In the genomic region with DNA sequence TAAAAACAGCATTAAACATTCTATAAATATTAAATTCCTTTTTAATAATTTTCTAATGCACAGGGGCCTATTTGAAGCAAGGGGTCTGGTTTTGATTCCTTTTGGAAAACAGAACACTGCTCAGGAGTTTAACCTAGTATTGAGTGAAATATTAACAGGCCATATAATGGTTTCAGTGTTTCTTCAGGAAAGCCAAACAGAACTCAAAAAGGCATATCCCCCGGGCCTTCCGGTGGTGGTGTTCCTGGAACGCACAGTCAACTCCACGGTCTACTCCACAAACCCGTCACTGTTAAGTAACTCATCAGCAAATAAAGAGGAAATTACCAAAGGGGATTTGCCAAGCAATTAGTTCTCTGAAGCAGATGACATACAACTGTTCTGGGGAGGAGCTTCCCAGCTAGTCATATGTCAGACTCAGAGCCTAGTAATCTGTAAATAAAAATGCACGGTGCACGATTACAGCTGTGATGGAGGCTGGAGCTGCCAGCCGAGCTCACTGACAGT, we compare ENCODE assay signal across 11 mouse cellular contexts. TPM values are rescaled to one million over a fixed set of nuclear protein-coding genes. Genes with fewer than 3 reads are reported as not detected.
DNase-seq lines count a peak whose midpoint lies in the region; ATAC-seq and TF ChIP-seq lines count a peak whose summit lies in the region.
"Had no signal": no experiment of that assay in that cellular context is flagged by ENCODE, and none has a peak within 500 bp of the region (broad histone marks: within the 10 kb centered on the region; RNA-seq: fewer than 3 reads in every experiment).

No protein-coding gene starts in this region.

- H3K4me2 ChIP-seq in hindbrain, embryonic 13.5 days = no peak overlapping the region
- H3K4me2 ChIP-seq in hindbrain, embryonic 12.5 days (replicated peaks) = no peak overlapping the region
- no peak overlapping the region for H3K4me2 ChIP-seq in midbrain, embryonic 15.5 days
- H3K4me2 ChIP-seq in midbrain, embryonic 11.5 days = no peak overlapping the region
- no peak overlapping the region for H3K4me2 ChIP-seq in kidney, postnatal 0 days (ENCODE audit: low read length)
- H3K4me2 ChIP-seq in stomach, embryonic 16.5 days (ENCODE audit: low read depth, low read length) = no peak overlapping the region
- H3K4me2 ChIP-seq: midbrain, embryonic 12.5 days had no signal

- 35% methylated on average over 8 of the region's 8 CpGs for WGBS in hindbrain, embryonic 13.5 days
- WGBS in hindbrain, embryonic 12.5 days = 51% methylated on average over 8 of the region's 8 CpGs
- 61% methylated on average over 8 of the region's 8 CpGs for WGBS in midbrain, embryonic 15.5 days
- WGBS in midbrain, embryonic 11.5 days = 83% methylated on average over 8 of the region's 8 CpGs
- 17% methylated on average over 8 of the region's 8 CpGs for WGBS in kidney, postnatal 0 days
- WGBS in stomach, embryonic 16.5 days = 28% methylated on average over 8 of the region's 8 CpGs

- TF ChIP-seq CTCF in kidney, postnatal 0 days (IDR thresholded peaks at IDR 0.05; ENCODE audit: low read depth) = no peak

- no peaks in the 10 kb centered on the region for H3K36me3 ChIP-seq in hindbrain, embryonic 13.5 days
- no peaks in the 10 kb centered on the region for H3K36me3 ChIP-seq in hindbrain, embryonic 12.5 days
- H3K36me3 ChIP-seq in midbrain, embryonic 15.5 days (replicated peaks) = no peaks in the 10 kb centered on the region
- no peaks in the 10 kb centered on the region for H3K36me3 ChIP-seq in midbrain, embryonic 11.5 days (ENCODE audit: control insufficient read depth, insufficient read depth, low read length)
- H3K36me3 ChIP-seq in kidney, postnatal 0 days (ENCODE audit: insufficient read depth, low read length) = peaks cover 5% of the 10 kb centered on the region; the same call in 1 of the 2 replicates
- H3K36me3 ChIP-seq in stomach, embryonic 16.5 days (ENCODE audit: control insufficient read depth, insufficient read depth, low read length) = no peaks in the 10 kb centered on the region
- H3K36me3 ChIP-seq: midbrain, embryonic 12.5 days had no signal

- H3K27me3 ChIP-seq in hindbrain, embryonic 13.5 days = no peaks in the 10 kb centered on the region
- no peaks in the 10 kb centered on the region for H3K27me3 ChIP-seq in hindbrain, embryonic 12.5 days
- H3K27me3 ChIP-seq in midbrain, embryonic 15.5 days (replicated peaks) = no peaks in the 10 kb centered on the region
- H3K27me3 ChIP-seq in midbrain, embryonic 11.5 days (ENCODE audit: control insufficient read depth, insufficient read depth, low read length) = no peaks in the 10 kb centered on the region
- no peaks in the 10 kb centered on the region for H3K27me3 ChIP-seq in kidney, postnatal 0 days (ENCODE audit: insufficient read depth, low read length)
- no peaks in the 10 kb centered on the region for H3K27me3 ChIP-seq in stomach, embryonic 16.5 days (ENCODE audit: control insufficient read depth, insufficient read depth, low read length)
- H3K27me3 ChIP-seq: heart, embryonic 13.5 days; midbrain, embryonic 12.5 days had no signal

- H3K4me1 ChIP-seq in hindbrain, embryonic 13.5 days (replicated peaks) = peaks cover 32% of the 10 kb centered on the region
- peaks cover 7% of the 10 kb centered on the region for H3K4me1 ChIP-seq in hindbrain, embryonic 12.5 days
- H3K4me1 ChIP-seq in midbrain, embryonic 15.5 days = peaks cover 6% of the 10 kb centered on the region
- H3K4me1 ChIP-seq in midbrain, embryonic 11.5 days (ENCODE audit: control insufficient read depth, insufficient read depth, low read length) = no peaks in the 10 kb centered on the region
- peaks cover 10% of the 10 kb centered on the region; the same call in 1 of the 2 replicates for H3K4me1 ChIP-seq in kidney, postnatal 0 days (replicated peaks; ENCODE audit: insufficient read depth, low read length)
- peaks cover 15% of the 10 kb centered on the region for H3K4me1 ChIP-seq in stomach, embryonic 16.5 days (ENCODE audit: control insufficient read depth, insufficient read depth, low read length)

- no peak overlapping the region for H3K9ac ChIP-seq in hindbrain, embryonic 13.5 days
- no peak overlapping the region for H3K9ac ChIP-seq in hindbrain, embryonic 12.5 days
- no peak overlapping the region for H3K9ac ChIP-seq in midbrain, embryonic 15.5 days
- no peak overlapping the region for H3K9ac ChIP-seq in midbrain, embryonic 11.5 days (ENCODE audit: low read length)
- H3K9ac ChIP-seq in kidney, postnatal 0 days (ENCODE audit: low read depth, low read length) = no peak overlapping the region
- H3K9ac ChIP-seq in stomach, embryonic 16.5 days (ENCODE audit: low read length) = no peak overlapping the region
- H3K9ac ChIP-seq: heart, embryonic 13.5 days; midbrain, embryonic 12.5 days had no signal

- H3K9me3 ChIP-seq in hindbrain, embryonic 13.5 days = no peaks in the 10 kb centered on the region
- no peaks in the 10 kb centered on the region for H3K9me3 ChIP-seq in hindbrain, embryonic 12.5 days (replicated peaks)
- no peaks in the 10 kb centered on the region for H3K9me3 ChIP-seq in midbrain, embryonic 15.5 days
- no peaks in the 10 kb centered on the region for H3K9me3 ChIP-seq in midbrain, embryonic 11.5 days (ENCODE audit: control insufficient read depth, low read length)
- no peaks in the 10 kb centered on the region for H3K9me3 ChIP-seq in kidney, postnatal 0 days (replicated peaks; ENCODE audit: low read length)
- H3K9me3 ChIP-seq in stomach, embryonic 16.5 days (replicated peaks; ENCODE audit: control insufficient read depth, low read length) = no peaks in the 10 kb centered on the region
- H3K9me3 ChIP-seq: heart, embryonic 13.5 days; midbrain, embryonic 12.5 days had no signal

- peak overlapping the region; percentile 19; the same call in 1 of the 2 replicates for H3K27ac ChIP-seq in hindbrain, embryonic 13.5 days
- no peak overlapping the region for H3K27ac ChIP-seq in hindbrain, embryonic 12.5 days
- peak overlapping the region; percentile 27; the same call in 1 of the 2 replicates for H3K27ac ChIP-seq in midbrain, embryonic 15.5 days
- no peak overlapping the region for H3K27ac ChIP-seq in midbrain, embryonic 11.5 days (ENCODE audit: low read depth, low read length)
- H3K27ac ChIP-seq in kidney, postnatal 0 days = peak overlapping the region; percentile 60; the same call in 1 of the 2 replicates
- H3K27ac ChIP-seq in stomach, embryonic 16.5 days (ENCODE audit: low read length) = 0 out of 2 replicates have a peak overlapping the region, but pooled peaks have one; percentile 1
- H3K27ac ChIP-seq: heart, embryonic 13.5 days; midbrain, embryonic 12.5 days had no signal

- ATAC-seq in hindbrain, embryonic 13.5 days (ENCODE audit: low FRiP score) = peak; percentile 61; the same call in 1 of the 2 replicates
- ATAC-seq in hindbrain, embryonic 12.5 days (ENCODE audit: low FRiP score) = no peak
- ATAC-seq in midbrain, embryonic 15.5 days (replicated peaks) = no peak
- ATAC-seq in midbrain, embryonic 11.5 days (ENCODE audit: low FRiP score) = no peak
- ATAC-seq in kidney, postnatal 0 days (replicated peaks; ENCODE audit: low FRiP score, low read depth) = peak; percentile 61
- no peak for ATAC-seq in stomach, embryonic 16.5 days (ENCODE audit: insufficient read depth, low FRiP score)

- no peak for DNase-seq in midbrain, embryonic 11.5 days (ENCODE audit: low spot score, missing footprints)
- no peak for DNase-seq in kidney, postnatal 0 days (ENCODE audit: low spot score)
- no peak for DNase-seq in thymus, adult 18-20 months
- DNase-seq in urinary bladder, adult 2 months (ENCODE audit: low spot score) = no peak
- DNase-seq: cerebellum, adult 9-10 months had no signal

- H3K4me3 ChIP-seq in hindbrain, embryonic 13.5 days = no peak overlapping the region
- H3K4me3 ChIP-seq in hindbrain, embryonic 12.5 days = no peak overlapping the region
- H3K4me3 ChIP-seq in midbrain, embryonic 15.5 days = no peak overlapping the region
- no peak overlapping the region for H3K4me3 ChIP-seq in midbrain, embryonic 11.5 days (ENCODE audit: low read depth, low read length)
- H3K4me3 ChIP-seq in kidney, postnatal 0 days (replicated peaks; ENCODE audit: low read depth, low read length) = no peak overlapping the region
- no peak overlapping the region for H3K4me3 ChIP-seq in stomach, embryonic 16.5 days (replicated peaks; ENCODE audit: low read length)
- H3K4me3 ChIP-seq: heart, embryonic 13.5 days; midbrain, embryonic 12.5 days had no signal

RNA-seq across cellular contexts. Expression of a gene that starts 14.4 kb away (rescaled TPM):
- 7.5 and 8.1 TPM in 2 replicates for polyA plus RNA-seq in hindbrain, embryonic 13.5 days (2015; fragmentation: Nextera tagmentation; extraction: Ambion mirVana)
- 5.0 TPM in 2 replicates for polyA plus RNA-seq in hindbrain, embryonic 12.5 days (2016; fragmentation: Nextera tagmentation; extraction: Ambion mirVana)
- polyA plus RNA-seq in midbrain, embryonic 15.5 days (2015; fragmentation: Nextera tagmentation; extraction: Ambion mirVana) = 8.6 and 9.0 TPM in 2 replicates
- polyA plus RNA-seq in midbrain, embryonic 11.5 days (2014; fragmentation: Nextera tagmentation; extraction: Ambion mirVana) = 1.4 and 1.7 TPM in 2 replicates
- 6.8 and 9.4 TPM in 2 replicates for polyA plus RNA-seq in kidney, postnatal 0 days (2015; fragmentation: Nextera tagmentation; extraction: Ambion mirVana)
- 7.8 and 8.0 TPM in 2 replicates for polyA plus RNA-seq in stomach, embryonic 16.5 days (2015; fragmentation: Nextera tagmentation; extraction: Ambion mirVana)
- 12.4 and 17.5 TPM in 2 replicates for polyA plus RNA-seq in urinary bladder, adult 2 months (2012; rRNA removed)

Comparison
In these comparisons a context has a peak if more than half of its experiments do, and no peak if none do; other contexts are left out.
1. ATAC-seq: peak in hindbrain, embryonic 13.5 days (single experiment) and kidney, postnatal 0 days (single experiment); none in hindbrain, embryonic 12.5 days (single experiment), midbrain, embryonic 15.5 days (single experiment), midbrain, embryonic 11.5 days (single experiment) and stomach, embryonic 16.5 days (single experiment).
2. H3K27ac ChIP-seq: peak in hindbrain, embryonic 13.5 days (single experiment), midbrain, embryonic 15.5 days (single experiment), kidney, postnatal 0 days (single experiment) and stomach, embryonic 16.5 days (single experiment); none in hindbrain, embryonic 12.5 days (single experiment) and midbrain, embryonic 11.5 days (single experiment).